Mouse (Mus musculus): ENCODE measurements around the gene Cdca3.

GRCm38 (mm10) chr6:124787722-124788121, 41.6 kb upstream of the Cdca3 start:
- no peak for TF ChIP-seq CTCF (IDR thresholded peaks at IDR 0.05; ENCODE audit: control insufficient read depth, insufficient read depth, low read length)
- no peak for TF ChIP-seq POLR2A (IDR thresholded peaks at IDR 0.05; ENCODE audit: borderline replicate concordance, control insufficient read depth, low read depth, low read length)
